8 mouse cellular contexts compared by ENCODE assay signal in genomic region chr3:127408684-127409550, GRCm38 (mm10).
DNase-seq lines count a peak whose midpoint lies in the region; ATAC-seq lines count a peak whose summit lies in the region.

No protein-coding gene starts in this region.

- no peak for DNase-seq in kidney, adult 9 months
- DNase-seq in embryo, embryonic 11.5 days (ENCODE audit: low read depth, low spot score), result peak; percentile 54
- peak; percentile 64 for DNase-seq in gastrocnemius, postnatal 36 days
- DNase-seq in telencephalon, adult 2 months (ENCODE audit: low read depth, low spot score), result peak; percentile 92

- peak overlapping the region; percentile 81 for H3K4me2 ChIP-seq in kidney, embryonic 16.5 days (replicated peaks; ENCODE audit: low read depth, low read length)
- peak overlapping the region; percentile 69 for H3K4me2 ChIP-seq in intestine, embryonic 16.5 days (ENCODE audit: low read depth, low read length)
- peak overlapping the region; percentile 78 for H3K4me2 ChIP-seq in limb, embryonic 15.5 days
- peak overlapping the region; percentile 60 for H3K4me2 ChIP-seq in midbrain, embryonic 15.5 days

- no peaks in the 10 kb centered on the region for H3K36me3 ChIP-seq in kidney, embryonic 16.5 days (ENCODE audit: insufficient read depth, low read length)
- H3K36me3 ChIP-seq in intestine, embryonic 16.5 days (ENCODE audit: control insufficient read depth, insufficient read depth, low read length), result no peaks in the 10 kb centered on the region
- H3K36me3 ChIP-seq in limb, embryonic 15.5 days, result no peaks in the 10 kb centered on the region
- no peaks in the 10 kb centered on the region for H3K36me3 ChIP-seq in midbrain, embryonic 15.5 days (replicated peaks)

- 17% methylated on average over 23 of the region's 23 CpGs for WGBS in kidney, embryonic 16.5 days
- WGBS in intestine, embryonic 16.5 days, result 18% methylated on average over 23 of the region's 23 CpGs
- WGBS in limb, embryonic 15.5 days, result 16% methylated on average over 23 of the region's 23 CpGs
- WGBS in midbrain, embryonic 15.5 days, result 16% methylated on average over 23 of the region's 23 CpGs

- no peak overlapping the region for H3K27ac ChIP-seq in kidney, embryonic 16.5 days (ENCODE audit: low read length)
- peak overlapping the region; percentile 55 for H3K27ac ChIP-seq in intestine, embryonic 16.5 days (ENCODE audit: low read length)
- H3K27ac ChIP-seq in limb, embryonic 15.5 days, result peak overlapping the region; percentile 71
- peak overlapping the region; percentile 92 for H3K27ac ChIP-seq in midbrain, embryonic 15.5 days

- H3K4me1 ChIP-seq in kidney, embryonic 16.5 days (ENCODE audit: insufficient read depth, low read length), result peaks cover 11% of the 10 kb centered on the region
- peaks cover 6% of the 10 kb centered on the region for H3K4me1 ChIP-seq in intestine, embryonic 16.5 days (ENCODE audit: control insufficient read depth, insufficient read depth, low read length)
- H3K4me1 ChIP-seq in limb, embryonic 15.5 days, result peaks cover 14% of the 10 kb centered on the region
- H3K4me1 ChIP-seq in midbrain, embryonic 15.5 days, result peaks cover 29% of the 10 kb centered on the region

- peak overlapping the region; percentile 66 for H3K9ac ChIP-seq in kidney, embryonic 16.5 days (replicated peaks; ENCODE audit: low read length)
- peak overlapping the region; percentile 68 for H3K9ac ChIP-seq in intestine, embryonic 16.5 days (ENCODE audit: low read depth, low read length)
- H3K9ac ChIP-seq in limb, embryonic 15.5 days, result peak overlapping the region; percentile 47
- peak overlapping the region; percentile 66 for H3K9ac ChIP-seq in midbrain, embryonic 15.5 days

- peak; percentile 97 for ATAC-seq in kidney, embryonic 16.5 days (ENCODE audit: low FRiP score, low TSS enrichment)
- ATAC-seq in intestine, embryonic 16.5 days, result peak; percentile 96
- ATAC-seq in limb, embryonic 15.5 days (ENCODE audit: insufficient number of reproducible peaks, low FRiP score, low TSS enrichment, low read depth), result peak; percentile 92
- peak; percentile 99 for ATAC-seq in midbrain, embryonic 15.5 days (replicated peaks)

- peak overlapping the region; percentile 58 for H3K4me3 ChIP-seq in kidney, embryonic 16.5 days (ENCODE audit: low read length)
- H3K4me3 ChIP-seq in intestine, embryonic 16.5 days (ENCODE audit: low read length), result peak overlapping the region; percentile 52
- H3K4me3 ChIP-seq in limb, embryonic 15.5 days, result peak overlapping the region; percentile 52
- H3K4me3 ChIP-seq in midbrain, embryonic 15.5 days, result peak overlapping the region; percentile 71

- no peaks in the 10 kb centered on the region for H3K9me3 ChIP-seq in kidney, embryonic 16.5 days (ENCODE audit: low read length)
- H3K9me3 ChIP-seq in intestine, embryonic 16.5 days (ENCODE audit: control insufficient read depth, low read length), result no peaks in the 10 kb centered on the region
- H3K9me3 ChIP-seq in limb, embryonic 15.5 days, result no peaks in the 10 kb centered on the region
- no peaks in the 10 kb centered on the region for H3K9me3 ChIP-seq in midbrain, embryonic 15.5 days

- intact Hi-C loops in gastrocnemius, postnatal 36 days (cut with DNase I), result no loop called here

- no peaks in the 10 kb centered on the region for H3K27me3 ChIP-seq in kidney, embryonic 16.5 days (ENCODE audit: insufficient read depth, low read length)
- no peaks in the 10 kb centered on the region for H3K27me3 ChIP-seq in intestine, embryonic 16.5 days (replicated peaks; ENCODE audit: control insufficient read depth, insufficient read depth, low read length)
- H3K27me3 ChIP-seq in limb, embryonic 15.5 days, result no peaks in the 10 kb centered on the region
- no peaks in the 10 kb centered on the region for H3K27me3 ChIP-seq in midbrain, embryonic 15.5 days (replicated peaks)
